Mouse (Mus musculus) limb, embryonic 10.5 days (tissue): Measurements from ENCODE around the gene Nr4a2. TPM values are rescaled to one million over a fixed set of nuclear protein-coding genes. Genes with fewer than 3 reads are reported as not detected.
A peak's percentile ranks its signal among the peaks of the same experiment; 100 is the strongest.

Experiments used
- DNase-seq: peaks from one replicate; pipeline ENCODE4 v3.0.0-alpha.2; 2017; ENCODE audit warnings: low spot score
- H3K27ac ChIP-seq: fragments of 300-500 bp; sonication (generic); 2 replicates; pipeline ENCODE4 v1.5.1; 2016; ENCODE audit warnings: mild to moderate bottlenecking
- H3K27me3 ChIP-seq: fragments of 300-500 bp; sonication (generic); 2 replicates; pipeline ENCODE4 v1.6.1; 2016; ENCODE audit warnings: low read depth, mild to moderate bottlenecking; ENCODE audit not compliant: poor library complexity, severe bottlenecking
- H3K36me3 ChIP-seq: fragments of 300-500 bp; sonication (generic); 2 replicates; pipeline ENCODE4 v1.6.1; 2016; ENCODE audit warnings: mild to moderate bottlenecking, moderate library complexity
- H3K4me1 ChIP-seq: fragments of 300-500 bp; sonication (generic); 2 replicates; pipeline ENCODE4 v1.6.1; 2016
- H3K4me3 ChIP-seq: fragments of 300-500 bp; sonication (generic); 2 replicates; pipeline ENCODE4 v1.5.1; 2016; ENCODE audit warnings: mild to moderate bottlenecking, moderate library complexity
- H3K9me3 ChIP-seq: fragments of 300-500 bp; sonication (generic); replicated peaks from 2 replicates; pipeline ENCODE4 v1.6.1; 2016; ENCODE audit warnings: mild to moderate bottlenecking
- WGBS: fragments of 180-500 bp; shearing (Covaris S2); methylation state at CpG from one replicate; pipeline ENCODE4 v1.1.7; 2016; 5-methylcytosine and 5-hydroxymethylcytosine counted together
- polyA plus RNA-seq: library from polyadenylated mRNA; unstranded; fragments of >200 nt; fragmentation: Nextera tagmentation; extraction: Ambion mirVana; gene quantifications from 2 replicates; pipeline ENCODE4 v1.2.1, GENCODE M21; 2016

Gene Nr4a2
- polyA plus RNA-seq, 1 experiment from 2014 or later: 8.7 TPM

- H3K36me3 ChIP-seq: peaks cover 10% of the 10 kb centered on the region
- H3K4me3 ChIP-seq: peak overlapping the region; percentile 93
- DNase-seq: peak; percentile 83
- peak overlapping the region; percentile 89 for H3K27ac ChIP-seq
- H3K27me3 ChIP-seq: peaks cover 22% of the 10 kb centered on the region
- no peaks in the 10 kb centered on the region for H3K9me3 ChIP-seq
- under 1% methylated on average over 45 of the region's 47 CpGs for WGBS
- peaks cover 54% of the 10 kb centered on the region for H3K4me1 ChIP-seq
These were observed 7.2 kb downstream of the Nr4a2 start for GRCm38 (mm10) chr2:57116366-57117200.

- under 1% methylated on average over 23 of the region's 28 CpGs for whole genome bisulfite sequencing
- peaks cover 29% of the 10 kb centered on the region for H3K27me3 ChIP-seq
- H3K4me3 ChIP-seq: peak overlapping the region; percentile 93
- DNase-seq: peak; percentile 69
- H3K36me3 ChIP-seq: peaks cover 8% of the 10 kb centered on the region; the same call in 1 of the 2 replicates
- H3K27ac ChIP-seq: peak overlapping the region; percentile 89
- H3K9me3 ChIP-seq: no peaks in the 10 kb centered on the region
- H3K4me1 ChIP-seq: peaks cover 52% of the 10 kb centered on the region
These were observed 7.9 kb downstream of the Nr4a2 start for GRCm38 (mm10) chr2:57115864-57116365.

GRCm38 (mm10) chr2:57115181-57115863 lies 8.5 kb downstream of the Nr4a2 start:
- H3K27ac ChIP-seq: peak overlapping the region; percentile 89
- peaks cover 35% of the 10 kb centered on the region for H3K27me3 ChIP-seq
- peak overlapping the region; percentile 93 for H3K4me3 ChIP-seq
- peaks cover 49% of the 10 kb centered on the region for H3K4me1 ChIP-seq
- under 1% methylated on average over 25 of the region's 25 CpGs for WGBS
- H3K9me3 ChIP-seq: no peaks in the 10 kb centered on the region
- no peak for DNase-seq
- peaks cover 8% of the 10 kb centered on the region; the same call in 1 of the 2 replicates for H3K36me3 ChIP-seq

GRCm38 (mm10) chr2:57114211-57115151 lies 9.3 kb downstream of the Nr4a2 start:
- Histone ChIP-seq H3K4me1 (peaks cover 57% of the 10 kb centered on the region), H3K4me3 (peak overlapping the region; percentile 93), H3K36me3 (peaks cover 8% of the 10 kb centered on the region; the same call in 1 of the 2 replicates), H3K27ac (peak overlapping the region; percentile 89), H3K27me3 (peaks cover 43% of the 10 kb centered on the region), H3K9me3 (no peaks in the 10 kb centered on the region)
- DNase-seq: peak; percentile 90
- under 1% methylated on average over 87 of the region's 88 CpGs for WGBS

GRCm38 (mm10) chr2:57113431-57113830 lies 10.4 kb downstream of the Nr4a2 start:
- Histone ChIP-seq H3K27ac (no peak overlapping the region), H3K36me3 (peaks cover 8% of the 10 kb centered on the region; the same call in 1 of the 2 replicates), H3K4me1 (peaks cover 59% of the 10 kb centered on the region), H3K27me3 (peaks cover 54% of the 10 kb centered on the region), H3K9me3 (no peaks in the 10 kb centered on the region), H3K4me3 (peak overlapping the region; percentile 93)
- 9% methylated on average over 5 of the region's 5 CpGs for WGBS
- DNase-seq: no peak

GRCm38 (mm10) chr2:57112949-57113348 lies 10.9 kb downstream of the Nr4a2 start:
- Histone ChIP-seq H3K4me1 (peaks cover 58% of the 10 kb centered on the region), H3K4me3 (no peak overlapping the region), H3K27ac (no peak overlapping the region), H3K9me3 (no peaks in the 10 kb centered on the region), H3K27me3 (peaks cover 58% of the 10 kb centered on the region), H3K36me3 (peaks cover 8% of the 10 kb centered on the region; the same call in 1 of the 2 replicates)
- 11% methylated on average over 6 of the region's 6 CpGs for WGBS
- no peak for DNase-seq

- 3% methylated on average over 38 of the region's 38 CpGs for WGBS
- no peak overlapping the region for H3K27ac ChIP-seq
- no peaks in the 10 kb centered on the region for H3K9me3 ChIP-seq
- peak overlapping the region; percentile 23; the same call in 1 of the 2 replicates for H3K4me3 ChIP-seq
- peaks cover 68% of the 10 kb centered on the region for H3K27me3 ChIP-seq
- H3K4me1 ChIP-seq: peaks cover 48% of the 10 kb centered on the region
- DNase-seq: peak; percentile 60
- peaks cover 8% of the 10 kb centered on the region; the same call in 1 of the 2 replicates for H3K36me3 ChIP-seq
These were observed 11.8 kb downstream of the Nr4a2 start for GRCm38 (mm10) chr2:57111791-57112538.

GRCm38 (mm10) chr2:57111011-57111790 lies 12.6 kb downstream of the Nr4a2 start:
- Histone ChIP-seq H3K36me3 (peaks cover 8% of the 10 kb centered on the region; the same call in 1 of the 2 replicates), H3K27ac (no peak overlapping the region), H3K4me1 (peaks cover 44% of the 10 kb centered on the region), H3K9me3 (no peaks in the 10 kb centered on the region), H3K4me3 (peak overlapping the region; percentile 20; the same call in 1 of the 2 replicates), H3K27me3 (peaks cover 76% of the 10 kb centered on the region)
- WGBS: 3% methylated on average over 39 of the region's 39 CpGs
- no peak for DNase-seq

- Histone ChIP-seq H3K4me1 (peaks cover 37% of the 10 kb centered on the region), H3K4me3 (no peak overlapping the region), H3K36me3 (peaks cover 8% of the 10 kb centered on the region; the same call in 1 of the 2 replicates), H3K27ac (no peak overlapping the region), H3K9me3 (no peaks in the 10 kb centered on the region), H3K27me3 (peaks cover 84% of the 10 kb centered on the region)
- WGBS: 5% methylated on average over 16 of the region's 16 CpGs
- peak; percentile 49 for DNase-seq
These were observed 13.4 kb downstream of the Nr4a2 start for GRCm38 (mm10) chr2:57110401-57110800.

- H3K27me3 ChIP-seq: peaks cover 89% of the 10 kb centered on the region
- 1% methylated on average over 14 of the region's 14 CpGs for WGBS
- DNase-seq: peak; percentile 46
- H3K9me3 ChIP-seq: no peaks in the 10 kb centered on the region
- H3K4me3 ChIP-seq: no peak overlapping the region; the same call in 1 of the 2 replicates
- H3K4me1 ChIP-seq: peaks cover 33% of the 10 kb centered on the region
- H3K27ac ChIP-seq: no peak overlapping the region
- peaks cover 8% of the 10 kb centered on the region; the same call in 1 of the 2 replicates for H3K36me3 ChIP-seq
These were observed 13.9 kb downstream of the Nr4a2 start for GRCm38 (mm10) chr2:57109926-57110325.

GRCm38 (mm10) chr2:57109301-57109700 lies 14.5 kb downstream of the Nr4a2 start:
- Histone ChIP-seq H3K27me3 (peaks cover 95% of the 10 kb centered on the region), H3K4me3 (no peak overlapping the region), H3K27ac (no peak overlapping the region), H3K4me1 (peaks cover 33% of the 10 kb centered on the region), H3K36me3 (peaks cover 8% of the 10 kb centered on the region; the same call in 1 of the 2 replicates), H3K9me3 (no peaks in the 10 kb centered on the region)
- no peak for DNase-seq
- WGBS: 2% methylated on average over 11 of the region's 11 CpGs
